Mouse (Mus musculus) left cerebral cortex, postnatal 10 days (tissue): Measurements from ENCODE around the gene Tcaf3. TPM values are rescaled to one million over a fixed set of nuclear protein-coding genes. Genes with fewer than 3 reads are reported as not detected.

ENCODE experiments used
- DNase-seq, 2 experiments: peaks; one replicate each; pipeline ENCODE4 v3.0.0; 2021 to 2022; ENCODE audit warnings: low spot score in 2 of 2, mixed read lengths in 1 of 2; ENCODE audit errors: extremely low spot score in 1 of 2
- intact Hi-C: fragments of 180-260 bp; cut with DNase I; formaldehyde crosslinking; loops from one replicate; pipeline ENCODE4 v1.15.1; 2025
- total RNA-seq, 2 experiments: library from RNA; stranded (reverse); gene quantifications; 2 replicates each; pipeline ENCODE4 v1.2.3; 2021

Tcaf3 gene
- not detected for total RNA-seq

DNA sequence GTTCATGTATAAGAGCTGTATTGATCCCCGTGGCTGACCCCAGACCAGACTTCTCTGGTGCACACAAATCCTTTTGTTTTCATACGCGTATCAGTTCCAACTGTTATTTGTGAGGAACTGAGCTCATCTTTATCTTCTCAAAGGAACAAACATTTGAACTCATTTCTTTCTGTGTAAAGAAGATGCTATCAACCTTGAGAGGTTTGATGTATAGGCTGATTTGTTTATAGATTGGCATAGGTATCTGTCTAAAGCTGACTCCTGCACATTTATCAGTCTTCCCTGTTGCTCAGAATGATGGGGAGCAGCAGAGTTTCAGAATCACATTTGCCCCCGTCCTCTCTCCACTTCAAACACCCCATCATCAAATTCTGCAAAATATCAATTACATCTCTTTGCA, at the start of gene Tcaf3:
Gene Tcaf3 (minus strand): TSS at position 101 of the 400 bp plus-strand sequence.
- DNase-seq = no peak
- intact Hi-C loops = no loop called here

DNA sequence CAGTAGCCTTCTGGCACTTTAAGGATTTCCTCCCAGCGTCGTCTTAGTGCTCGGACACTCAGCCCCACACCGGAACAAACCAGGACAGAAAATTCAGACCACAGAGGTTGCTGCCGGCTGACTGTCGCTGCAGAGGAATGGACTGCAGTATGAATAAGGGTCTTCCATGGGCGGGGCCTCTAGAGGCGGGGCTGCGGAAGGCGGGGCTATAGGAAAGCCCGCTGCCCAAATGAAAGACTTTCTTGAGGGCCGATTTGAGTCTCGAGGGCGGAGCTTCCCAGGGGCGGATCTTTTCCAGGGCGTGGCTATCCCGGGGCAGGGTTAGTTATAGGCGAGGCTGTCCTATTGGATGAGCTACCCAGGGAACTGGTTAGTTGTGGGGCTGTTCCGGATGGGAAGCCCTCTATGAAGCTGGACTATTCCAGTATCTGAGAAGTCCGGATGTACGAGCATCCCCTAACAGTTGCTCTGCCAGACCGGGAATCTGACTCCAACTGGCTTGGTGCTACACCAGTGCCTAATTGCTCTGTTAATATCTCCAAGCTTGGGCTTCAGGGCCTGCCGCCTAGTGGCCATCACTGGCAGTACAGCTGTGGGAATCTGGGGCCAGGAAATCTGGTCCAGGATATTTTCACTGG, 47.5 kb upstream of the Tcaf3 start, which contains the start of gene Tcaf2:
Gene Tcaf2 (minus strand): TSS at position 343 of the 638 bp plus-strand sequence.
- intact Hi-C loops = no loop called here
- peak; percentile 33 to 91 for DNase-seq

DNA sequence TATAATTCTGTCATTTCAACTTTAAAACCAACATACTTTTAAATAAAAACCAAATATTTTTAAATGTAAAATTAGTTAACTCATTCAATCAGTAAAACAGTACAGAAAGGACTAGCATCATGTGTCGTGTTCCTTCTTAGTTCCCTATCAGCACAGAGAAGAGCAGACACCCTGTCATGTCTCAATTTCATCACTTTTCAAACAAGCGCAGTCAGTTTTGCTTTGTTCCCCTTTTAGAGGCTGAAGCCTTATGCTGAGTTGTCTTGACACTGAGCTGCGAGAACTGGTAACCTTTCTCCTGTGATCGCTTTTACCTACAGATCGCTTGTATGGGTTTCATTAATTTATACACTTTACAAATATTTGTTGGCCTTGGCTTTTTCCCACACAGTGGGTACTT, 36.9 kb upstream of the Tcaf3 start:
- intact Hi-C loops = no loop called here
- DNase-seq = no peak

DNA sequence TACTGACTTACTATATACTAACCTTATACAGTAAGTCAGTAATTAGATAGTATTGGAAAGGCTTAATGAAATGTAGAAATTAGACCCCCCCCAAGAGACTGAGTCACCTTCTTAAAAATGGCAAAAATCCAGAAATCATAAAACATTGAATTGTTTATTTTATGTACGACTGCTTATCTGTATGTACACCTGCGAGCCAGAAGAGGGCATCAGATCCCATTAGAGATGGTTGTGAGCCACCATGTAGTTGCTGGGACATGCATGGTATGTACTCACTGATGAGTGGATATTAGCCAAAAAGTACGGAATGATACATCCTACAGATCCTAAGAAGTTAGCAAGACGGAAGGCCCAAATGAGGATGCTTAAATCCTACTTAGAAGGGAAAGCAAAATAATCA, 33.9 kb upstream of the Tcaf3 start:
- no peak for DNase-seq
- intact Hi-C loops = no loop called here

DNA sequence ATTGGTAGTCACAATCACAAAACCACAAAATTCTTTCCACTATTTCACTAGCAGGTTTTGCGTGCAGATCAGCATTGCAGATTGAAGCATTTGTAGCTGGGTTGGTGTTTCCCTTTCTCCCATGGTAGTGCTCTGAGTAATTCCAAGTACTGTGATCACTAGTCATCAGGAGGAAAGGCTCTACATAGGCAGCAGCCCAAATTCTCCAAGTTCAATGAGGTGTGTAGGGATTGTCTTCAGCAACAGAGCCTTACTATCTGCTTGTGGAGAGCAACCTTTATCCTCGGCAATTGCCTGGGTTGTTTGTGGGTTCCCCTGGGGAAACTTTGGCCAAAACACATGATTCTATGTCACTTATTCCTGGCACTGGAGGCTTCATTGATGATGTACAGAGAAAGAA, 19.4 kb upstream of the Tcaf3 start:
- intact Hi-C loops = no loop called here
- DNase-seq = no peak

DNA sequence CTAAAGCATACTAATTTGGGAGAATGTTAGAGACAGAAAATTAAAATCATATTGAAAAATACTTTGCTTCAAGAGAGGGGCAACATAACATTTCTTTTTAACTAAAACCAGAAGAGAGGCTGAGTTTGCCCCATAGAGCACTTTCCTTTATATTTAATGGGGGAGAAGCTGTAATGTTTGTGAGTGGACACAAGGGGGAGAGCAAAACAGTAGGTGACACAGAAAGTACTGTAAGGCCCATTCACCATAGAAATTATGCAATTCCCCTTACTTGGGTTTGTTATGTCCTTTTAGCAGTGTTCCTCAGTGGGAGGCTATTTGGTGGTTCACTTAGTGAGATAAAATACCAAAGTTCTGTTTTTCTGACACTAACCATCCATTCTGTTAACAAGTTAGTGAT, 14.7 kb upstream of the Tcaf3 start:
- intact Hi-C loops = loop anchor here (5.0 kb wide), 1 partner anchor 250 kb away; no protein-coding TSS in a partner anchor
- DNase-seq = no peak

DNA sequence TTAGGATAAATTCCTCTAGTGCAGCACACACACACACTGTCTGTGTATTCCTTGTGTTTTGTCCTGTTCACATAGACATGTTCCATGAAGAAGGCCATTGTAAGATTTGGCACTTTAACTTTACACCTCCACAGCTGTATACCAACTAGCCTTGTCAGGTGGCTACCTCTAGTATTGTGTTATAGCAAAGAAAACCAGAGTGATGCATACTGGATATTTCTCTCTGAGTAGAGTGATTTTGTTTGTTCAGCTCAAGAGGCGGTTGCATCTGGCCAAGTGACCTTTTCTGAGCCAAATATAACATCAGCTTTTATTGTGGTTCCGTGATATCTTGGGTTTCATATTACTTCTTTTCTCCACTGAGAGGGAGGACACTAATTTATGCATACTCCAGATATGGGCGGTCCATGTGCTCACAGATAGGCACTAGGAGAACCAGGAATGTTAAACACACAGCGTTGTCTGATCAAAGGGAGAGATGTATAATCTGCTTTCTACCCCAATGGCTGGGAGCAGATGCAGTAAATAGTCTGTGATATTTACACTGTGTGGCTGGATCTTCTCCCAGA, 13.5 kb upstream of the Tcaf3 start:
- no peak for DNase-seq
- intact Hi-C loops = loop anchor here (5.0 kb wide), 1 partner anchor 251 kb away; no protein-coding TSS in a partner anchor

DNA sequence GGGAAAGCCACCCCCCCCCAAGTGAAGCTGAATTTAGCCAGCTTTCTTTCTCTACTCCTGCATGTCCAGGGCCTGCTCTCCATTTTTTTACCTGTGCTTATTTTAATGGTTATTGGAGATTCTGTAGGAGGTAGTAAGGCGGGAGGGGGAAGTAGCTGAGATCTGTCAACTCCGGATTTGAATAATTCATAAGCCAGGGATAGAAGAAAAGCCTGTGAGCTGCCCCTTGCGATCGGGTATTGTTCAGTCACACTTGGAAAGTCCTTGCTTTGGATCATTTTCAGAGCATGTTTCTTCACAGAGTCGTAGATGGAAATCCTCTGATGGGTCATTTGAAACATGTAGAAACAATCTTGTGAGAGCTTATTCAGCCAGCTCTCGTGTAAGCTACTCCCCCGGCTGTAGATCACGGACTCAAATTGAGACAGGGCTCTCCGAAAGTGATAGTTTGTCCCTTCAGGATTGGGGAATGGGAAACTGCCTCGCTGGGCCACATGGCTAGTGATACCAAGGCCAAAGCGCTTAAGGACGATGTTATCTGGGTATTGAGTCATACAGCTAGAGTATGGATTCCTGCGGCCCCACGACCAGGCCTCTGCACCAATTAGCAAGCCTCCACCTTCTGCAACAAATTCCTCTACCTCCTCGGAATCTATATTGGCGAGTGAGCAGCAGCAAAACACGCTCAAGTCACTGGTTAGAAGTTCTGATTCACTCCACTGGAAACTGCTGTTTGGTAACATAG, 4.2 kb downstream of the Tcaf3 start:
- intact Hi-C loops = no loop called here
- no peak for DNase-seq

DNA sequence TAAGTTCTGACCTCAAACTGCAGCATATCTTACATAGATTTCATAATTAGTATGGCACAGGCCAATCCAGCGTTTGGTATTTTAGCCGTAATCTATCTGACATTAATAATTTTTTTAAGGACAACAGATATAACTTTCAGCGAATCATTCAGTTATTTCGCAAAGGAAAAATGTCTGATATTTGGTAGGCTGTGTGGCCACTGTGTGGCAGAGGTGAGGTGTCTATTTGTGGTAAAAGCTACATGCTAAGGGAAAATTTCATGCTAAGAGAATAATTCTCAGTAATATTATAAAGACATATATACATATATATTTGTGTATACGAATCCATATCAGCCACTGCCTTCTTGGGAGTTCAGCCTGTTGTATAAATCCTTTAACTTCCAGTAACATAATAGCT, 10.9 kb downstream of the Tcaf3 start:
- intact Hi-C loops = loop anchor here (10.0 kb wide), 1 partner anchor 212 kb away; the partner anchor contains the start of gene Epha1
- no peak for DNase-seq

DNA sequence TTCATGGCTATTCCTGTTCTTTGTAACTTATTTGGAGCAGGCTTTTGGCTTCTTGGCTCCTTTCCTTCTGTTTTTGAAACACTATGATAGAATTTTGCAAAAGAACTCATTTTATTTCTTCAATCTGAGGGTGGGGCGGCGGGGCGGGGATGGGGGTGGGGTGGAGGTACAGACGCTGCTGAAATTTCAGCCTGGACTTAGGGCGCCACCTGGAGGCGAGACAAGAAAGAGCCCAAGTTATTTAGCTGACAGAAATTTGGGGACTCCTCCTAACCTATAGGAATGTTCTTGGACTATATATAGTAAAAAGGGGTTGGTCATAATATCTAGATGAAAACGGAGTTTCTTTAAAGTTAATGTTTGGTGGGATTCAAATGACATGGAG, 14.0 kb downstream of the Tcaf3 start:
- peak; percentile 27 to 66 for DNase-seq
- intact Hi-C loops = loop anchor here (2.0 to 10.0 kb wide), 4 partner anchors 209 to 981 kb away; partner anchors contain the start of genes Epha1 and Fam131b

DNA sequence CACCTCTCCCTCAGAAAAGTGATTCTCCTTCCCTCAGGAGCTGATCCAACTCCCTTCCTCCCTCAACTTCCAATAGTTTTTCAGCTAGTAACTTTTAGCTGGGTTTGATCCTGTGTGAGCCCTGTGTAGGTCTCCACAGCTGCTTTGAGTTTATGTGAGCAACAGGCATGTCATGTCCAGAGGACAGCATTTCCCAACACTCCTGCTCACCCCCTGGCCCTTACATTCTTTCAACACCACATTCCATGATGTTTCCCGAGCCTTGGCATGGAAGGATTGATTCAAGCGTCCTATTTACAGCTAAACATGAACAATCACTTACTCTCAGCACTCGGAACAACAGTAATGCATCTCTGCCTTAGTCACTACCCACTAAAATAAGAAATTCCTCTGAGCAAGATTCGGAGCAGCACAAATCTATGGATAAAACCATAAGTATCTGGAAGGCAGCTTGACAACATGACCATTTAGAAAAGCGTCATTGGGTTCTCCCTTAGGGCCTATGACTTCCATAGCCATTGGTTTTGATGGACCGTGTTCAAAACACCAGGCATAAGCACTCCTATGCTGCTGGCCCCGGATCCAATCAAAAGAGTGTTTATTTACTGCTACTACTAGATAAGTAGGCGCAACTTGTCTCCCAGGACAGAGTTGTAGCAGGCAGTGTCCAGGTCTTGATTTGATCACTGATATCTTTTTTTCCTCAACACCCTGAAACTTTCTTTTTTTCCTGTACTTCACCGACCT, 14.6 kb downstream of the Tcaf3 start:
- intact Hi-C loops = loop anchor here (2.0 to 10.0 kb wide), 4 partner anchors 208 to 981 kb away; partner anchors contain the start of genes Epha1 and Fam131b
- no peak for DNase-seq

DNA sequence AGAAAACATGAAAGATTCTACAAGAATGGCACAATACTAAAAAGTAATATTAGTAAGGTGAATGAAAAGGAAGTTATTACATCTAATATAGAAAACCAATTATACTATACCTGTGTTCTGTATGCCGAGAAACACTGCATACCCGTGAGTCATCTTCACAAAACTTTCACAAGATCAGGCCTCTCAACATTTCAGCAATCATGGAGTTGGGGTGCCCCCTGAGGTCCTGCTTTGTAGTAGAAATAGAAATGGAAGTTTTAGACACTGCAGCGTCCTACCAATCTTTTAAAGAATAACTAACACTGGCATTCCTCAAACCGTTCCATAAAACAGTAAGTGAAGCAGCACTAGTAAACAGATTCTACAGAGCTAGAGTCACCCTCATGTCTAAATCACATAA, 18.8 kb downstream of the Tcaf3 start:
- intact Hi-C loops = no loop called here
- DNase-seq = no peak

DNA sequence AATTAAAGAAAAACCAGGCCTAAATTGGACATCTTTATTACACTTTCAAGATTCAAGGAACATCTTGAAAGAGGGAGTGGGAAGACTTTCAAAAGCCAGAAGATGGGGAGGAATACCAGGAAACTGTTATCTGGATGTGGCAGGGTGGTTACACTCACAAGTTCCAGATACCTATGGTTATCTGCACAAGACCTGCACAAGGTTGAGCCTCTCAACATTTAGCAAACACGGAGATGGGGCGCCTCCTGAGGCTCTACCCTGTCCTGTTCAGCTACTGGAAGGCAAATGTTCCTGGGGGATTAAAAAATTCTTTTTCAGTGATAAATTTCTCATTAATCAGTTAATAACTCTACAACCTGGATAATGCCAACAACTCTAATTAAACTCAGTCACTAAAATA, 20.1 kb downstream of the Tcaf3 start:
- intact Hi-C loops = no loop called here
- no peak for DNase-seq

DNA sequence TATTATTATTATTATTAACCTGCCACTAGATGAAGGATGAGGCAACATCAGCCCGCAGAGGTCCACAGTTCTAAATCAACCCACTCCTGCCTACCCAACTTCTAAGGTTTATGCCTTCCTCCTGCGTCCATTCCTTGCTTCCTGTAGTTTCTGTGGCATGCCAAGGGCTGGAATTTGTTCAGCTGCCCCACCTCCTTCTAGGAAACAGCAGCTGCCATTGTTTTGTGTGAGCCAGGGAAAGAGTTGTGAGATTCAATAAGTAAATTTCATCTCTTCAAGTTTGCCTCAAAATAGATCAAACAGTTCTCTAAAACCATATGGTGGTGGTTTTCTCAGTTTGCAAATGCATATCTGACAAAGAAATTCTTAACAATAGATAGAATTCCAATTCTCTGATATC, 29.3 kb downstream of the Tcaf3 start:
- intact Hi-C loops = no loop called here
- DNase-seq = no peak

DNA sequence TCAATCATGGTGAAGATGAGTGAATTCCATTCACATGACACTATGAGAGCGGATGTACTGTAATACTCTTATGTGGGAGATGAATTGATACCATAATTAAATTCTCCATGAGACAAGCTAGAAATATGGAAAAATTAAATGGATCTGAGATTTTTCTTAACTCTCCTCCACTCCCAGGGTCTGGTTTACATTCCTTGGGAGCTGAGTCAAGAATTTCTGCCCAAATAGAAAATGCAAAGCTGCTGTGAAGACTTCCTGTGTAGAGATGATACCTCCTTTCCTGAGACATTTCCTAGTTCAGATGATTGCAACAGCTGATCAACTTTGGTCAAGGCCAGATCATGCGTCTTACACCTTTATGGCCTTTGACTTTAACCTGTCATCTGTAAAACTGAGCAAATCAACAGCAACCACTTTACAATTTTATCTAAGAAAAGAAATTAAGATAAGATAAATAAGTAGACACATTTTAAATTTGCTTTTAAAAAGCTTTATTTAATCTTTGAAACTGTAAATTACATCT, 31.4 kb downstream of the Tcaf3 start:
- intact Hi-C loops = no loop called here

DNA sequence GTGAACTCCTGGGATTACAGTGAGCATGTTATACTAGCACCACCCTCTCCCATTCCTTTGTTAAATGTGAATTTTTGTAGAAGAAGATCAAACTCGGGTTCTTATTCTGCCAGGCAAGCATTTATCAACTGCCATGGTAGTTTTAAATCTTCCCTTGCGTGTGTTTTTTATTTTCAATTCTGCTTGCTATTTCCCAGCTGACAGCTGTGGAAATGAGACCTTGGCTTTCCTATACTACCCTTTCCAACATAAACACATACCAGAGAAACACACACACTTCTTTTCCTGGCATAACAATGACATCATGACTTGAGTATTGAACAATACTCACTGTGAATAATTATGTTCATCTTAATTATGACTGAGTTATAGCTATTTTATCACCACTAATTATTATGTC, 35.2 kb downstream of the Tcaf3 start:
- intact Hi-C loops = no loop called here
- DNase-seq = no peak

More for the DNA sequence above, 31.4 kb downstream of the Tcaf3 start:
- DNase-seq = no peak

DNA sequence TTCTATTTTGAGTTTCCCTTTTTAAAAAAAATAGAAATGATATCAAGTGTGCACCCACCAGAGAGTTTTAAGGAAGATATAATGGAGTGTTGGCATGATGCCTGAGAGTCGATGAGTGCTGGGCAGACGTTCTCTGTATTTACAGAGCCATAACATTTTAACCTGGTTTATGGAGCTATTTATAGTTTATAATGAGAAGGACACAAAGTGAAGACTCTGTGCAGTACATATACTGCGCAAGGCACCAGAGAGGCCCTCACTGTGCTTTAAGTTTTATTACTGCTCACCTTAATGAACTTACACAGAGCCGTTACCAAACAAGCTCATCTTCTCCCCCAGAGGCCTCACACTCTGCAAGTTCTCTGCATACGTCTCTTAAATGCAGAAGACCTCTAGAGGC, 36.6 kb downstream of the Tcaf3 start:
- DNase-seq = no peak
- intact Hi-C loops = no loop called here

DNA sequence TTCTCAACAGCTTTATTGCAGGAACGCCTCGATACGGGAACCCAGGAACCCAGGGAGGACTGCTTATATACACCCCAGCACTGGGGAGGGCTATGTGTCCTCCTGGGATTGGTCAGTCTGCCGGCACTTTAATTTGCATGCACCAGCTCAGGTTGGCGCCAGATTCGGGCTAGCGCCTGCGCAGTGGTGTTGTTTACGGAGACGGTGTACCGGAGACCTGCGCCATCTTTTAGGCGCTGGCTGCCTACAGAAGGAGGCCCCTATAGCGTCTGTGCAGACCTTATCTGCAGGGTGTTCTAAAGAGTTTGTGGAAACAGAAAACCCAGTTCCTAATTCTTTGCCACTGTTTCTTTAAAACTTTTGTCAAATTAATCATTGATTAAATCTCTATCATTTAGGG, 38.9 kb downstream of the Tcaf3 start:
- no peak for DNase-seq
- intact Hi-C loops = no loop called here

DNA sequence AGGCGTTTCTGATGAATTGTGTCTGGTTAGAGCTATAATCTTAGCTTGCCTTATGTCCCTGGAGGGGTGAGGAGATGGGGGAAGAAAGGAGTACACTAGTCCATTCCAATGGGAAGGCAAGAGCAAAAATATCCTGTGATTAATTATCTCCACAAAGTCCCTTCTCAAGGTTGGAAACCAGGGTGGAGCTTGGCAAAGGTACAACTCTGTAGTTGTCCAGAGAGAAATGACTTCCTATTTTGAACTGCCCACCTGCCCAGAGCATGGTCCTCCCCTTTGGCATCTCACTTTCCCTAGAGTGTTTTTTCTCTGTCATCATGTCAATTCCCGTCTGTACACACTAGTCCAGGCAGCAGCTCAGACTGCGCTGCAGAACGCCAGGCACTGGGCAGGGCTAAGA, 50.0 kb downstream of the Tcaf3 start, which contains the start of gene Olfr455:
Gene Olfr455 (minus strand): TSS at position 127 of the 400 bp plus-strand sequence.
- no peak for DNase-seq
- intact Hi-C loops = no loop called here
